Mouse (Mus musculus) forelimb bud, embryonic 11.5 days (tissue): Measurements from ENCODE around the gene Usp1.
"Not testable (repeated sequence)": the region's sequence is repeated elsewhere in the genome, so short reads cannot be mapped to it uniquely, and the experiment has no call there.

ENCODE experiments used
- DNase-seq: peaks from one replicate; pipeline ENCODE4 v3.0.0-alpha.2; 2012; ENCODE audit warnings: low read depth, low spot score

Gene Usp1

DNA sequence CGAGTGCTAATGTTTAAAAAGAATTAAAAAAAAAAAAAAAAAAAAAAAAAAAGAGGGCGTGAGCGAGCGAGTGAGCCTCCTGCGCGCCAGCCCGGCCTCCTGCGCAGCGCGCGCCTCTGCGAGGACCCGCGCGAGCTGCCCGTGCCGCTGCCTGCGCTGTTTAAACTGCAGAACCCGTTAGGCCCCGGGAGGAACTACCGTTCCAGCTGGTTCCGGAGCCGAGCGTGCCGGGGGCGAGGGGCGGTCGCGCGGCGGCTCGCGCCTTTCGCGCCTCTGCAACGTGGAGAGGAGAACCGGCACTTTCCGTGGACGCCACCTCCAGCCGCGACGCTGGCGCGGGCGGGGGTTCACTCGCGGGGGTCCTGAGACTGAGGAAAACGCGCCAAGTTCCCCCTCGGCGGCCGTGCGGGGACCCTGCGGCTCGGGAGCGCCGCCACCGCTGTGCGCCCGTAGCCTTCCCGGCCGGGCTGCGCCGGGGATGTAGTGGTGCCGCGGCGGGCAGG lies at the start of gene Usp1:
Gene Usp1 (plus strand): TSS at position 243 of the 503 bp plus-strand sequence.
- no peak for DNase-seq

DNA sequence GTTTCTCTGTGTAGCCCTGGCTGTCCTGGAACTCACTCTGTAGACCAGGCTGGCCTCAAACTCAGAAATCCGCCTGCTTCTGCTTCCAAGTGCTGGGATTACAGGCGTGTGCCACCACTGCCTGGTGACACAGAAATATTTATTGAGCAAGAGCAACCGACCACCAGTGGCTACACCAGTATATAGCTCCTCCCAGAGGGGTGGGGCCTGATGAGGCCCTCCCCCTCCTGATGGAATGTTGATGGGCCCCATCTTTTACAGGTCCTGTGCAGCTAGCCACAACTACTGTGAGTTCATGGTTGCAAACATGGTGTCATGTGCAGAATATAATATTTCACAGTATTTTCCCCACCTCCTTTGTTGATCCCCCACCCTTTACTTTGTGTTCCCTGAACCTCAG lies 40.9 kb upstream of the Usp1 start:
- no peak for DNase-seq

DNA sequence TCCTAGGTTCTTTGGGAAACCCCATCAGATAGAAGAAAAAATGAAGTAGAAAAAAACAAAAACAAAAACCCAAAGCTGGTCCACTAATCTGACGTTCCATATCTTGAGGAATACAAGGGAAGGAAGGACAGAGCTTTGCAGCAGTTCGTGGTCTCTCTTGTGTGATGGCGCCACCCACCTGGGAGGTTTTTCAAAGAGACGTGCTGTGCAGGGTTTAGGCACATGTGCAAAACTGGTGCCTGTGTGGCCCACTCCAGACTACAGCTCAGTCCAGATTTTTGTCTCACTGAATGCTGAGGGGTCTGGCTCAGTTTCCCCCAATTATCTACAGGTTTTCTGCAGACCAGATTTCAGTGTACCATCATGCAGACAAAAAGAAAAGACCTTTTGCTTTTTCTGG lies 37.2 kb upstream of the Usp1 start:
- DNase-seq, result no peak

DNA sequence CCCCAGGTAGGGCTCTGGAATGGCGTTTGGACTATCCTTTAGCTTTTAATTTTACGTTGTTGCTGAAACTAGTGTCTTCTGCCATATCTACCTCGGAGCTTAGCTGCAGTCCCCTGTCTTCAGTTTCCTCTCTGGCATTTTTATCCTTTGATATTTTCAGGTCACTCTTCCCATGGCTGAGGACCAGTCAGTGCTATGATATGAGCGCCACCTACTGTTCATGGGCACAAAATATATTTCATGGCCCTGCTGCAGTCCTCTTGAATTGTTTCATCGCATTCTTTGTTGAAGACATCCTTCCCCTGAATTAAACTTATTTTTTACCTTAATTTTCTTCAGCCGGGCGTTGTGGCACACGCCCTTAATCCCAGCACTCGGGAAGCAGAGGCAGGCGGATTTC lies 36.5 kb upstream of the Usp1 start:
- DNase-seq, result peak; percentile 74

DNA sequence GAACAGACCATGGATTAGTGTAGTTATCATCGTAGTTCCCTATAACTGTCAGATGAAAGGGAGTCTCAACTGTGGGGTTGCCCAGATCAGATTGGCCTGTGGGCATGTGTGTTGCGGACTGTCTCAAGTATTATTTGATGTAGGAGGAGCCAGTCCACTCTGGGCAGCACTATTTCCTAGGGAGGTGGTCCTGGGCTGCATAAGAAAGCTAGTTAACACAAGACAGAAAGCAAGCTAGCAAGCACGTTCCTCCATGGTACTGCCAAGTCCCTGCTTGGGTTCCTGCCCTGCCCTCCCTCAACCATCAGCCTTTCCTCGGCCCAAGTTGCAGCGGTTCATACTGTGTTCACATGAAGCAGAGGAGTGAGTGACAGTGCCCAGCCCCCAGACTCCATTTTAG lies 13.4 kb upstream of the Usp1 start:
- DNase-seq, result no peak

DNA sequence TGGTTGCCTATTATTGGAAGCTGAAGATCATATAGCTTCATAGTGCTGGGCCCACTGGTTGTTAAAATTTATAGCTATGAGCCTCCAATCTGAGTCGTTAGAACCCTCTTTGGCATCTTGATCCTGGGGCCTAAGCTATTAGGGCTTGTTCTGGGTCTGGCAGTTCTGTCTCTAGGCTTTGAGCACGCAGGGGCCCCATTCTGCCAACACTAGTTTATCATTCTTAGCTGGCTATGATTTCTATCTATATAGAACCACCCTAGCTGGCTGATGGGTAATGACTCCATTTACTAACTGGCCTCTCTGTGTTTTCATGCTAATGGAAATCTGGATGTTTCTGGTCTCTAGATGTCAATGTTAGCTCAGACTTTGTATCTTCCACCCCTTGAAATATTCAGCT lies 5.9 kb upstream of the Usp1 start:
- DNase-seq, result no peak

DNA sequence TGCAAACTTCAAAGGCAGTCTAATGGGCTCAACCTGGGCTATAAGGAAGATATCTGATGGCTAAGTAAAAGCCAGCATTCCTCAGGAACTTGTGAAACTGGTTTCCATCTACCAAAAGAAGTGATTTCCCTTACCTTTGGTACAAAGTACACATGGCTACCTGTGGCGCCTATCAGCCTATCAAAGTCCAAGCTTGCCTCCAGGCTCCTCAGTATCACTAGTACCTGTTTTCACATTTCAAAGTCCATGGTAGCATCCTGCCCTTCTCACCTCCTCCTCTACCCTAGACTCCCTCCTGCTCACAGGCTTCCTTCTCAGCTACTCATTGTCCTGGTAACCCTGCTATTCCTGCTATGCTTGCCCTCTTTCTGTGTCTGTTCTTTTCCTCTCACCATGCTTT lies 5.4 kb upstream of the Usp1 start:
- no peak for DNase-seq

DNA sequence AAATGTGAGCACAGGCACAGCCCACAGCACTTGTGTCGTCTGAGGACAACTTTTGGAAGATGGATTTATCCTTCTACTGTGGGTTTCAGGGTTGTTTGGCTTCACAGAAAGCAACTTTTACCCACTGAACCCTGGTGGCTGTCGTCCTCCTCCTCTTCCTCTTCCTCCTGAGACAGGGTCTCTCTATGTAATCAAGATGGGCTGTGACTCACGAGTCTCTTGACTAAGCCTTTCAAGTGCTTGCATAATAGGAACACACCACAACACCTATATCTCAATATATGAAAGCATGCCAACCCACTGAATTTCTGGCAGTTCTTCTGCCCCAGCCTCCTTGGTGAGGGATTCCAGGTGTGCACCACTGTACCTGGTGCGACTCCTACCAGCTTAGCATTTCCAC lies 2.7 kb upstream of the Usp1 start:
- DNase-seq, result no peak

DNA sequence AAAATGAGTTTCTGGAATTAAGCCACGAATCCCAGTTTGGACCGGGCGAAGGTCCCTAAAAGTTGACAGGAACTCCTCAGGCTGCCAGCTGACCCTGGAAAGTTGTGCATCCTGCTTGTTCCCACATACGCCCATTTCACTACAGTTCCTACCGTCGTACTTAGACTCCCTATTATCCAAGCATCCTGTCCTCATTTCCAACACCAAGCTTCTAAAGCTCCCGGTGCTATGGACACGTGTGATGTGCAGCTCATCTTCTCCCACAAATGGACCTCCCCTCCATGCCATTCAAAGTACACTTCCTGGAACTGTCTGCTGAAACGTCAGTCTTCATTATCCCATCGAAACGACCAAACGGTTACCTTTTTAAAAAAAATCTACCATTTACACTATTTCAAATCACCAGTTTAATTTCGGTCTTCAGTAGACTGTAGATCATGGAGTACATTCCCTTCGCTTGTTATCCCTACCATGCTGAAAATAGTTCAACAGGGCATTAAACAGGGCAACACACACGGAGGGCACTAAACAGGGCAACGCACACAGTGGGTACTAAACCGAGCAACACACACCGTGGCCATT lies 1.5 kb upstream of the Usp1 start:
- no peak for DNase-seq

DNA sequence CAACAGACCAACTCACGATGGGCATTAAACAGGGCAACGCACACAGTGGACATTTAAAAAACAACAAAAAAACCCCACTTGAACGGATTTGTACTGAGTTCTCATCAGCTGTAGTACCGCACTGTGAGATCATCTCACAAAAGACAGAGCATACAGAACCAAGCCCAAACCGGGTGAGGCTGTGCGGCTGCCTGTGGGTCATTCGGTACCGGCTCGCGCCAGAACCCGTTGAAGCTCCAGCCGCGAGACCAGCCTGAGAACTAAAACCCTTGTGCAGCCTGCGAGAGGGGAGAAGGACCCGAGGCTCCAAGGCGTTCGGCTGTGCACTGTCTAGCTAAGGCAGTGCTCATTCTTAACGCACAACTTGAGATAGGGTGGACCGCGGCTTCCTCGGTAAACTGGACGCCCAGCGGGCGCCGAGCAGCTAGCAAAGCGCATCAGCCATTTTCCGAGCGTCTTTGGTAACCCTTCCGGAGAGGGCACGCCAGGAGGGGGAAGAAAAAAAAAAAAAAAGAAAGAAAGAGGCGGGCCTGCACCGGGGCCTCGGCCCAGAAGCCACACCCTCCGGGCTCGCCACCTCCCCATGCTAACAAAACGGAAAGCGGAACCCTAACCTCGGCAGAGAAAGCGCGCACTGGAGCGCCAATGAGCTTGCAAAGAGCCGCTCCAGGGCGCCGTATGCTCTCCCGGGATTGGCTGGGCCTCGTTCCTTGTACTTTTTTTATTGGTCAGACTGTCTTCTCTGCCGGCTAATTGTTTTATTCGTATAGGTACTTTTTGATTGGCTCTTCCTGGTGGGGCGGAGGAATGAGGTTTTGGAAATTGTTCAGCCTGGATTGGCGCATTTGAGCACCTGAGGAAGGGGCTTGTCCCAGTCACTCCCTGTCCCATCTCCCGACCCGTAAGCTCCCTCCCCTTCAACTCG lies 705 bp upstream of the Usp1 start:
- peak; percentile 99 for DNase-seq

DNA sequence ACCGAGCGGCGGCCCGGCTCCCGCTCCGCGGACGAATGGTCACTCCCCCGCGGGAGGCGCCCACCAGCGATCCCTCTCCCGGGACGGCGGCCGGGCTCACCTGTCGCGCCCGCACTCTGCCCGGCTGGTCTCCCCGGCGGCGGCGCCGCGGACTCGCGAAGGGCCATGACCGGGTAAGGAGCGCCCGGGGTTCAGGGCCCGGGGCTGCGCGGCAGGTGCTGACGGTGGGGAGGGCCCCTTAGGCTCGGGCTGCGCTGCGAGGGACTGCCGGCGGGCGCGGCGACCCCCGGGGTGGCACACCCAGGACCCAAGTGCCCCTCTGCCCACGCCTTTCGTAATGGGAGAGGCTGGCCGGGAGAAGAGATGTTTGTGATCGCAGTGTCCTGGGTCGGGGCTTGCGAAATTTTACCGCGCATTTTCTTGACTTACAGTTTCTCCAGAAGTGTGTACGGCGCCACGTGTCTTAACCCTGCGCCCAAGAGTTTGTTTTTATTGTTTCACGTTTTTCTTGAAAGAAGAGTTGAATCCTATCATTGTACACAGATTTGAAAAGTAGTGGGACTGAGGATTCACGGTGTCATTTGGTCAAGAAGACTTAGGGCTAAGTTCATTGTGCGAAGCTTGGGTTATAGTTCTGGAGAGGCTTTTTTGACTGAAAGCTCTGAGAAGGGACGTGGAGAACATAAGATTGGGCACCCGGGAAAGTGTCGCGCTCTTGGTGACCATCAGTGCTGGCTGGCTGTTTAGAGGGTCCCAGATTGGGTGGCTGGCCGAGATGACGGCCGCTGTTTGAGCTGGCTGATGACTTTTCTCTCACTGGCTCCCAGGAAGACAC lies 678 bp downstream of the Usp1 start:
- DNase-seq, result peak; percentile 14

DNA sequence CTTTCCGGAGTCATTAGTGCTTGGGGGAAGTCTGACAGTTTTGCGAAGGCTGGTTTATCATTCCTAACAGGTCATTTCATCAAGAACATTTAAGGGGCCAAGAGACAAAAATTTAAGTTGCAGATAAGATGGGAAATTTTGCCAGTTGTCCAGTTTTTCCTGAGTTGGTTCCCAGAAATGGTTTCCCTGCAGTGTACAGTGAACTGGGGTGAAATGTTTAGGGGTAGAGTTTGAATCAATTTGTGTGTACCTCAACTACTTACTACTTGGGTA lies 1.2 kb downstream of the Usp1 start:
- no peak for DNase-seq

DNA sequence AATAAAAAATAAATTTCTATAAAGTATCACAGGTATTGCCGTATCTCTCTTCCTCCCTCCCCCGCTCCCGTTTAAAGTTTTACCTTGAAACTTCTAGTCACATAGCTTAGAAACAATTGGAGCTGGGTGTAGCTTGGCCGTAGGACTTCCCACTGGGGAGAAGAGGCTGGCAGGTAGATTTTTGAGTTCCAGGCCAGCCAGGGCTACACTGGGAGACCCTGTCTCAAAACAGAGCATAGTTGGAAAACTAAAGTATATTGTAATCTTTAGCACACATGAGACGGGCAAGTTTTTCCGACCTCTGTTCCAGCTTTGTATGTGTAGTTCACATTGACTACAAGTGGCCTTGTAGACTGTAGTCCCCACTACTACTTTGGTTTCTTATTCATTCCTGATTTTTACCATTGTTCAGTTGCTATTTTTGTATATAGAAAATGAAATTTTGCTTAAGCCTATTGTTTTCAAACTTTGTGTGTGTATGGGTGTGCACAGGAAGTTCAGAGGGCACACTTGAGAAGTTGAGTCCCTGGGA lies 1.7 kb downstream of the Usp1 start:
- DNase-seq, result no peak

DNA sequence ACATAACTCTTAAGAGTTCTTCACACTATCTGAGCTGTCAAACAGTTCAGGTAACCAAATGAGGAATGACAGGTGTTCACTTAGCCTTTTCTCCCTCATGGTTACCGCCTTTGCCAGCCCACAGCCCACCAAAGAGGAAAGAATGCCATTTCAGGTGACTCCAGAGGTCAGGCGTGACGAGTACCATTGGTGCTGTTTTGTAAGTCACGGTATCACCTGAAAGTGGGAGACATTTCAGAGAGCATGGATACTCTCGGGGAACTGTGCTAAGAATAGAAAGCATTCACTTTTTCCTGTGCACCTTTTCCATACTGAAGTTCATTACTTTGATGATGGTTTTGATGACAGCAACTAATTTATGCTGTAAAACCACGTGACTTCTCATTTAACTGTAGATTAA lies 12.4 kb downstream of the Usp1 start:
- no peak for DNase-seq

DNA sequence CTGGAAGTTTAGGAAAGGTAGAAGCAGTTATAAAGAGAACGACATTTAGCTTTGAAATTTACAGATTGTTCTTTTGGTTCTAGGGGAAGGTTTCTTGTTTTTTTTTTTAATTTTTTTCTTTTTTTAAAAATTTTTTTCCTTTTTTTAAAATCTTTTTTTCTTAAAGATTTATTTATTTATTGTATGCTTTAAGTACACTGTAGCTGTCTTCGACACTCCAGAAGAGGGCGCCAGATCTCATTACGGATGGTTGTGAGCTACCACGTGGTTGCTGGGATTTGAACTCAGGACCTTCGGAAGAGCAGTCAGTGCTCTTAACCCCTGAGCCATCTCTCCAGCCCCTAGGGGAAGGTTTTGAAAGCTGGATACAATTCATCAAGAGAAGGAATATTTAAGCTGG lies 14.6 kb downstream of the Usp1 start:
- DNase-seq, result not testable (repeated sequence)

DNA sequence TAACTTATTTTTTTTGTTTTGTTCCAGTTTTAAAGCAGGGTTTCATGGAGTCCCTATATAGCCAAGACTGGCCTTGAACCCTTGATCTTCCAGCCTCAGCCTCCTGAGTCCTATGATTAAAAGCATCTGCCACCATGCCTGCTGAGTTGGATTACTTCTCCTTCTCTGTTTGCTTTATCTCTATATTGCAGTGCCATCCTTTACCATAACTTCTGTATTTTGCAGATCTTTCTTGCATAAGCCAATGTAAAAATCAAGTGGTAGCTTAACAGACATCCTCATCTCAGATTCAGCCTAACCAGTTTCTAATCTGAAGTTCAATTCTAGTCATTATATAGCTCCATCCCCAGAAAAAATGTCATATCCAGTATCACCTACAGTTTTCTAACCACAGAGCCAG lies 27.0 kb downstream of the Usp1 start:
- no peak for DNase-seq

DNA sequence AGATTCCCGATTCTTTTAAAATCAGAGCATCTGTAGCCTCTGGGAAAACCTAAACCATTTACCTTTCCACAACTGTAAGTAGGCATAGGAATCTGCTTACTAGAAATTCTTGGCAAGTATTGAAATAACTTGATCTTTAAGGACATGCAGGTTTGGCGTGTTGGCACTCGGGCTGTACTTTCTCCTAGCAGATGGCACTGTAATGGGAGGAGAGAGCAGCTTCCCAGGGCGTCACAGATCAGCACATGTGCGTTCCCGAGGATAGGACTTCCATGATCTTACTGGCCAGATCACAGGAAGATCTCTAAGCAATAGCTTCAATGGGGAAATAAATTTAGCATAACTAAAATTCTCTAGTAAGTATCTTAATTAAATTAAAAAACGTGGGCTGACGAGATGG lies 32.4 kb downstream of the Usp1 start:
- no peak for DNase-seq

DNA sequence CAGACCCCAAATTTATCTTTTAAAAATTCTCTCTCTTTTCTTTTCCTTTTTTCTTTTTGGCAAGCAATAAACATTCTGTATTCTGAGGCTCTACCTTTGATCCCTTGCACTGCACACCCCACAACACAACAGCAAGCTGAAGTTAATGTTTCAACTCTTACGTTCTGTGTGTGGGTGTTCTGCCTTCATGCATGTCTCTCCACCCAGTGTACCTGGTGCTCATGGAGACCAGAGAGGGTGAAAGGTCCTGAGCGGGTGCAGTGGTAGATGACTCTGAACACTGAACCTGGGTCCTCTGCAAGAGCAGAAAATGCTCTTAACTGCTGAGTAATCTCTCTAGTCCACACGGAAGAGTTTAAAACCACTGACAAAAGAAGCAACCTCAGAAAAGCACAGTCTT lies 36.6 kb downstream of the Usp1 start:
- DNase-seq, result no peak

DNA sequence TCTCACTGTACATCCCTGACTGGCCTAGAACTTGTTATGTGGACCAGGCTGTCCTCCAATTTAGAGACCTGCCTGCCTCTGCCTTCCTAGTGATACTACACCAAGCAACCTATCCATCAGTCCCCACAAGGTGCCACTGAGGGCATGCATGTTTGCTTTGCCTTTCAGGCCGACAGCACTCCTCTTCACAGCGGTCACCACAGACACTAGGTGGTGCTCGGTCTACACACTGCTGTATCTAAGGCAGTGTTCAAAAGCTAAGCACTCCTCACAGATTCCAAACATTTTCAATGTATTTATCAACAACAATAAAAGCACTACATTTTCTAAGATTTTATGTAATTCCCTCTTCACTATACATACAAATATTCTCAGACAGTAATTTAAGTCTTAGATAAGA lies 46.3 kb downstream of the Usp1 start:
- DNase-seq, result no peak

DNA sequence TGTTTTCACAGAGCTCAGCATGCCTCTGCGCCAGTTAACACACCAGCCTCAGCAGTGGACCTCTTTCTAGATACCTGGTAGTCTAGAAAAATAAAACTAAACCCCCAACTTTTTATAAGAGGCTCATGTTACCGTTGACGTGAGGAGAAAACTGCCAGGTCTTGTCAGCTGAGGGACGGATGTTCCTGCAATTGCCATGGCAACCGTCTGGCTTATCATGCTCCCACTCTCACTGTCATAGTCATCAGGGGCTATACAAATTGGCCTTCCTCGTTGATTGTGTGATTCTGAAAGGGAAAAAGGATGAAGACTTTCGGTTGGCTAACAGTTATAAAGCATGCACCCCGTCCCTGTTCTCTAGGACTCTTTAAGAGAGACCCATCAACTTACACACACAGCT lies 52.1 kb downstream of the Usp1 start:
- no peak for DNase-seq

DNA sequence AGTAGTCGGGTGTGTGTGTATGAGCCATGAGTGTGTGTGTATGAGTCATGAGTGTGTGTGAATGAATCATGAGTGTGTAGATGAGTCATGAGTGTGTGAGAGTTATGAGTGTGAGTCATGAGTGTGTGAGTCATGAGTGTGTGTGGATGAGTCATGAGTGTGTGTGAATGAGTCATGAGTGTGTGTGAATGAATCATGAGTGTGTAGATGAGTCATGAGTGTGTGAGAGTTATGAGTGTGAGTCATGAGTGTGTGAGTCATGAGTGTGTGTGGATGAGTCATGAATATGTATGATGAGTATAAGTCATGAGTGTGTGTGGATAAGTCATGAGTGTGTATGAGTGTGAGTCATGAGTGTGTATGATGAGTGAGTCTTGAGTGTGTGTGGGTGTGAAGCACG lies 54.7 kb downstream of the Usp1 start:
- DNase-seq, result not testable (repeated sequence)

DNA sequence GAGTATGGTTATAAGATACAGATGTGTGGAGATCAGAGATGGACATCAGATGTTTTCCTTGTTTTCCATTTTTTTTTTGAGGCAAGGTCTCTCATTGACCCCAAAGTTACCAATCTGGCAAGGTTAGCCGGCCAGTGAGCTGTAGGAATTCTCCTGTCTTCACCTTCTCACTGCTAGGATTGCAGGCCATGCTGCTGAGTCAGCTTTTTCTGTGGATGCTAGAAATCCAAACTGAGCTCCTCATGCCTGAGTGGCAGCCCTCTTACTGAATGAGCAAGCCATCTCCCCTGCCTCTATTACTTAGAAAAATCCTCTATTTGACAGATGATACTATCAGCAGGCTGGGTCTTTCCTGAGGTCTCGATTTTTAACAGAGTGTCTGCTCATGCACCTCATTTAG lies 55.1 kb downstream of the Usp1 start:
- no peak for DNase-seq
